Comparison of ENCODE assay signal across 10 mouse cellular contexts in genomic region chr14:34969102-34969819, GRCm38 (mm10).
A peak's percentile ranks its signal among the peaks of the same experiment; 100 is the strongest.
DNase-seq lines count a peak whose midpoint lies in the region; ATAC-seq lines count a peak whose summit lies in the region.
"Had no signal": no experiment of that assay in that cellular context is flagged by ENCODE, and none has a peak within 500 bp of the region (broad histone marks: within the 10 kb centered on the region; RNA-seq: fewer than 3 reads in every experiment).

No protein-coding gene starts in this region.

- ATAC-seq in forebrain, embryonic 14.5 days: peak; percentile 95

- no peak overlapping the region for H3K27ac ChIP-seq in forebrain, embryonic 14.5 days (ENCODE audit: low read depth, low read length)
- H3K27ac ChIP-seq in limb, embryonic 10.5 days: no peak overlapping the region
- H3K27ac ChIP-seq: limb, embryonic 12.5 days had no signal

- intact Hi-C loops in left cerebral cortex, postnatal 4 days (cut with DNase I): loop anchor here (10.0 kb wide), 1 partner anchor 64 kb away; no protein-coding TSS in a partner anchor
- intact Hi-C loops in left cerebral cortex, postnatal 25 days (cut with DNase I): no loop called here

- no peak overlapping the region for H3K4me3 ChIP-seq in forebrain, embryonic 14.5 days (ENCODE audit: low read depth, low read length)
- no peak overlapping the region for H3K4me3 ChIP-seq in limb, embryonic 10.5 days
- H3K4me3 ChIP-seq: limb, embryonic 12.5 days had no signal

- no peak overlapping the region for H3K9ac ChIP-seq in forebrain, embryonic 14.5 days (ENCODE audit: low read length)
- H3K9ac ChIP-seq: limb, embryonic 12.5 days had no signal

- no peak overlapping the region for H3K4me2 ChIP-seq in forebrain, embryonic 14.5 days (ENCODE audit: low read length)
- H3K4me2 ChIP-seq: limb, embryonic 12.5 days had no signal

- H3K27me3 ChIP-seq in forebrain, embryonic 14.5 days (replicated peaks; ENCODE audit: control insufficient read depth, insufficient read depth, low read length): peaks cover 8% of the 10 kb centered on the region; the same call in 1 of the 2 replicates
- H3K27me3 ChIP-seq in limb, embryonic 10.5 days (ENCODE audit: low read depth, poor library complexity, severe bottlenecking): no peaks in the 10 kb centered on the region
- H3K27me3 ChIP-seq: limb, embryonic 12.5 days had no signal

- peaks cover 5% of the 10 kb centered on the region; the same call in 1 of the 2 replicates for H3K4me1 ChIP-seq in forebrain, embryonic 14.5 days (ENCODE audit: control insufficient read depth, insufficient read depth, low read length)
- no peaks in the 10 kb centered on the region for H3K4me1 ChIP-seq in limb, embryonic 10.5 days
- H3K4me1 ChIP-seq: limb, embryonic 12.5 days had no signal

- no peaks in the 10 kb centered on the region for H3K9me3 ChIP-seq in forebrain, embryonic 14.5 days (replicated peaks; ENCODE audit: control insufficient read depth, low read length)
- no peaks in the 10 kb centered on the region for H3K9me3 ChIP-seq in limb, embryonic 10.5 days (replicated peaks)
- H3K9me3 ChIP-seq: limb, embryonic 12.5 days had no signal

- peak; percentile 60 for DNase-seq in left cerebral cortex, postnatal 4 days
- DNase-seq in left cerebral cortex, postnatal 25 days (ENCODE audit: low spot score in 2 of 2): no peak
- DNase-seq in forebrain, embryonic 14.5 days (ENCODE audit: low spot score): peak; percentile 95
- DNase-seq in lung, postnatal 25 days (ENCODE audit: low spot score): peak; percentile 2
- peak; percentile 94 for DNase-seq in retina, postnatal 1 day
- no peak for DNase-seq in thymus, postnatal 14 days
- DNase-seq in limb, embryonic 10.5 days (ENCODE audit: low spot score): no peak
- DNase-seq: kidney, adult 8-10 months; spleen, adult 18-20 months had no signal

- 10% methylated on average over 6 of the region's 6 CpGs for WGBS in forebrain, embryonic 14.5 days
- WGBS in limb, embryonic 10.5 days: 68% methylated on average over 6 of the region's 6 CpGs

- no peaks in the 10 kb centered on the region for H3K36me3 ChIP-seq in forebrain, embryonic 14.5 days (ENCODE audit: control insufficient read depth, insufficient read depth, low read length)
- no peaks in the 10 kb centered on the region for H3K36me3 ChIP-seq in limb, embryonic 10.5 days
- H3K36me3 ChIP-seq: limb, embryonic 12.5 days had no signal

Comparison
In these comparisons a context has a peak if more than half of its experiments do, and no peak if none do; other contexts are left out.
1. DNase-seq: peak in left cerebral cortex, postnatal 4 days (single experiment), forebrain, embryonic 14.5 days (single experiment), lung, postnatal 25 days (single experiment) and retina, postnatal 1 day (single experiment); none in left cerebral cortex, postnatal 25 days (0 of 2), thymus, postnatal 14 days (single experiment) and limb, embryonic 10.5 days (single experiment).